Mouse (Mus musculus) forebrain, embryonic 11.5 days (tissue): ENCODE data around the gene Eps8l2. TPM values are rescaled to one million over a fixed set of nuclear protein-coding genes. Genes with fewer than 3 reads are reported as not detected.

Experiments
- polyA plus RNA-seq: library from polyadenylated mRNA; unstranded; fragments of >200 nt; fragmentation: Nextera tagmentation; extraction: Ambion mirVana; gene quantifications from 2 replicates; pipeline ENCODE4 v1.2.1, GENCODE M21; 2014

Gene Eps8l2
- polyA plus RNA-seq, 1 experiment from 2014 or later: 2.5 TPM

Other genes with a start within 250 kb of the Eps8l2 start
- 1.2 and 1.8 TPM in 2 replicates for gene Sigirr, start 238.3 kb upstream of the Eps8l2 start, polyA plus RNA-seq
- gene Ano9, start 221.1 kb upstream of the Eps8l2 start, polyA plus RNA-seq: 0.21 and 0.39 TPM in 2 replicates
- gene Ptdss2, start 216.5 kb upstream of the Eps8l2 start, polyA plus RNA-seq: 70.9 and 75.3 TPM in 2 replicates
- gene Rnh1, start 166.0 kb upstream of the Eps8l2 start, polyA plus RNA-seq: 56.7 and 65.2 TPM in 2 replicates
- gene Hras, start 144.9 kb upstream of the Eps8l2 start, polyA plus RNA-seq: 87.5 and 116 TPM in 2 replicates
- gene Lrrc56, start 144.7 kb upstream of the Eps8l2 start, polyA plus RNA-seq: 14.0 and 16.1 TPM in 2 replicates
- 3.3 TPM in 2 replicates for gene Lmntd2, start 124.8 kb upstream of the Eps8l2 start, polyA plus RNA-seq
- gene Rassf7, start 123.0 kb upstream of the Eps8l2 start, polyA plus RNA-seq: 47.4 and 49.3 TPM in 2 replicates
- gene Phrf1, start 110.1 kb upstream of the Eps8l2 start, polyA plus RNA-seq: 99.6 and 102 TPM in 2 replicates
- 0.57 and 1.2 TPM in 2 replicates for gene Irf7, start 72.4 kb upstream of the Eps8l2 start, polyA plus RNA-seq
- not detected in 2 replicates for gene Cdhr5, start 62.1 kb upstream of the Eps8l2 start, polyA plus RNA-seq
- 2.5 TPM in 2 replicates for gene Sct, start 59.7 kb upstream of the Eps8l2 start, polyA plus RNA-seq
- gene Drd4, start 46.9 kb upstream of the Eps8l2 start, polyA plus RNA-seq: 0.24 and 0.43 TPM in 2 replicates
- 74.2 and 80.8 TPM in 2 replicates for gene Deaf1, start 11.2 kb upstream of the Eps8l2 start, polyA plus RNA-seq
- 33.2 and 33.5 TPM in 2 replicates for gene Tmem80, start 11.1 kb upstream of the Eps8l2 start, polyA plus RNA-seq
- gene Taldo1, start 53.3 kb downstream of the Eps8l2 start, polyA plus RNA-seq: 384 and 400 TPM in 2 replicates
- 42.9 and 46.6 TPM in 2 replicates for gene Gatd1, start 75.3 kb downstream of the Eps8l2 start, polyA plus RNA-seq
- 4.1 and 5.4 TPM in 2 replicates for gene Cend1, start 90.6 kb downstream of the Eps8l2 start, polyA plus RNA-seq
- gene Slc25a22, start 99.0 kb downstream of the Eps8l2 start, polyA plus RNA-seq: 43.2 and 46.0 TPM in 2 replicates
- gene Pidd1, start 105.1 kb downstream of the Eps8l2 start, polyA plus RNA-seq: 22.3 TPM in 2 replicates
- 935 and 968 TPM in 2 replicates for gene Rplp2, start 108.5 kb downstream of the Eps8l2 start, polyA plus RNA-seq
- gene Pnpla2, start 116.3 kb downstream of the Eps8l2 start, polyA plus RNA-seq: 16.9 and 17.9 TPM in 2 replicates
- 3.6 and 5.9 TPM in 2 replicates for gene Cracr2b, start 122.2 kb downstream of the Eps8l2 start, polyA plus RNA-seq
- gene Cd151, start 128.5 kb downstream of the Eps8l2 start, polyA plus RNA-seq: 40.3 and 48.6 TPM in 2 replicates
- 73.9 and 78.5 TPM in 2 replicates for gene Polr2l, start 136.3 kb downstream of the Eps8l2 start, polyA plus RNA-seq
- gene Tspan4, start 136.4 kb downstream of the Eps8l2 start, polyA plus RNA-seq: 29.7 and 34.0 TPM in 2 replicates
- gene Chid1, start 201.0 kb downstream of the Eps8l2 start, polyA plus RNA-seq: 22.9 and 26.5 TPM in 2 replicates
- gene Ap2a2, start 223.3 kb downstream of the Eps8l2 start, polyA plus RNA-seq: 104 and 106 TPM in 2 replicates